Mouse (Mus musculus) left cerebral cortex, adult 8-10 months (tissue): ENCODE results near the gene Wdr45b. TPM values are rescaled to one million over a fixed set of nuclear protein-coding genes. Genes with fewer than 3 reads are reported as not detected.
"Not testable (repeated sequence)": the region's sequence is repeated elsewhere in the genome, so short reads cannot be mapped to it uniquely, and the experiment has no call there.

Experiments
- DNase-seq, 2 experiments: peaks; one replicate each; pipeline ENCODE4 v3.0.0; 2022; ENCODE audit warnings: low spot score in 2 of 2
- total RNA-seq, 4 experiments: library from RNA; stranded (reverse); gene quantifications; 2 replicates each; pipeline ENCODE4 v1.2.4; 2022

Wdr45b gene
- 10 to 100 TPM; 65.2 to 76.1 (median 67.4) TPM for total RNA-seq

GRCm38 (mm10) chr11:121354091-121354707, at the start of gene Wdr45b:
Gene Wdr45b, minus strand, starts transcription at chr11:121354445.
- DNase-seq = peak; percentile 97 to 99

- DNase-seq = no peak
Observed at GRCm38 (mm10) chr11:121392405-121392804, 38.2 kb upstream of the Wdr45b start.

- DNase-seq = no peak
Observed at GRCm38 (mm10) chr11:121390793-121391192, 36.5 kb upstream of the Wdr45b start.

- no peak for DNase-seq
Observed at GRCm38 (mm10) chr11:121388554-121388945, 34.3 kb upstream of the Wdr45b start.

GRCm38 (mm10) chr11:121387750-121388553, 33.7 kb upstream of the Wdr45b start, which contains the start of gene Rab40b:
Gene Rab40b, minus strand, starts transcription at chr11:121388251.
- peak; percentile 78 to 99 for DNase-seq

GRCm38 (mm10) chr11:121380294-121380693, 26.0 kb upstream of the Wdr45b start:
- no peak for DNase-seq

- DNase-seq = no peak
Observed at GRCm38 (mm10) chr11:121378644-121379043, 24.4 kb upstream of the Wdr45b start.

GRCm38 (mm10) chr11:121373305-121373704, 19.1 kb upstream of the Wdr45b start:
- DNase-seq = no peak

GRCm38 (mm10) chr11:121370337-121370994, 16.2 kb upstream of the Wdr45b start:
- DNase-seq = no peak

GRCm38 (mm10) chr11:121369622-121370021, 15.4 kb upstream of the Wdr45b start:
- DNase-seq = no peak

- DNase-seq = no peak
Observed at GRCm38 (mm10) chr11:121368731-121369130, 14.5 kb upstream of the Wdr45b start.

GRCm38 (mm10) chr11:121367170-121367707, 13.0 kb upstream of the Wdr45b start:
- no peak for DNase-seq

GRCm38 (mm10) chr11:121362212-121362611, 8.0 kb upstream of the Wdr45b start:
- DNase-seq = no peak

- DNase-seq = no peak
Observed at GRCm38 (mm10) chr11:121353326-121354090, 737 bp downstream of the Wdr45b start.

GRCm38 (mm10) chr11:121348727-121349126, 5.5 kb downstream of the Wdr45b start:
- DNase-seq = not testable (repeated sequence)

GRCm38 (mm10) chr11:121348166-121348565, 6.1 kb downstream of the Wdr45b start:
- DNase-seq = no peak

GRCm38 (mm10) chr11:121347036-121347435, 7.2 kb downstream of the Wdr45b start:
- no peak for DNase-seq

- DNase-seq = not testable (repeated sequence)
Observed at GRCm38 (mm10) chr11:121342423-121342822, 11.8 kb downstream of the Wdr45b start.

GRCm38 (mm10) chr11:121340287-121340686, 14.0 kb downstream of the Wdr45b start:
- DNase-seq = no peak

GRCm38 (mm10) chr11:121339647-121340046, 14.6 kb downstream of the Wdr45b start:
- no peak for DNase-seq

- DNase-seq = no peak
Observed at GRCm38 (mm10) chr11:121331641-121332040, 22.6 kb downstream of the Wdr45b start.
